ENCODE assay signal across 8 mouse cellular contexts in the genomic region with DNA sequence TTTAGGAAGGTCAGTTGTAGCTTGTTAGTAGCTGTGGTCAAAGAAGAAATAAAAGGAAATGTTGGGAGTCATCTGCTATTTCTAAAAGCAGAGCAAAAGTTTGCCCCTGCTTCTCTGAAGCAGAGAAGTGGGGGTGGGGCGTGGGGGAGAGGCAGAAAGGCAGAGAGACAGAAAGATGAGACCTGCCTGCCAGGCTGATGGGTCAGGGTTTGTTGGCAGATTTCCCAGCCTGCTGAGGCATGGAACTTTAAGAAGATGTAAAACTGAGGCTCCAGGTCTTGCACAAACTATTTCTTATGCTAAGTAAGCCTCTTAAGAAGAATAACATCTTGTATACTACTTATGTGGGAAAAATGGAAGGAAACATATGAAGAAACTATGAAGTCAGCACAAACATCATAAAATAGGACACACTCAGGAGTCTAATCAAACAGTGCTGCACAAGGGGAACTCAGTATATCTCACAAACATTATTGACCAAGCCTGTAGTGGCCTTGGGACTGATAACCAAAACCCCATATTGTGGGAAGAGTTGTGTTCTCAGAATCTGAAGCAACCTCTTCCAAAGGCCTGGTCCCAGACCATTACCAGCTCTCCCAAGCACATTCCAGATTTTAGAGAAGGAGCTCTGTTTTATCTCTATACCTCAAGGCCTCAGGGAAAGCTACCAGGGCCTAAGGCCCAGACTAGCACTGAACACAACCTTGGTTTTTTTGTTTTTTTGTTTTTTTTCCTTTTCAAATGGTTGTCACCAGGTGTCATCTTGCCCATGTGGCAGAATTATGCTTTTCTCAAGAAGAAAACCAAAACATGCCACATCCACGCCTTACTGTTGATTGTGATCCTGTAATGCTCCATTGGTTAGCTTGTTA. TPM values are rescaled to one million over a fixed set of nuclear protein-coding genes. Genes with fewer than 3 reads are reported as not detected.
A peak's percentile ranks its signal among the peaks of the same experiment; 100 is the strongest.
DNase-seq lines count a peak whose midpoint lies in the region; ATAC-seq and TF ChIP-seq lines count a peak whose summit lies in the region.

No protein-coding gene starts in this region.

- peak overlapping the region; percentile 88 for H3K4me3 ChIP-seq in heart, embryonic 11.5 days (ENCODE audit: low read depth, low read length)
- peak overlapping the region; percentile 16 to 84; a peak in 3 of 4 replicates for H3K4me3 ChIP-seq in MEL (ENCODE audit: control insufficient read depth in 1 of 2, insufficient read depth in 1 of 2, low read depth in 2 of 2, low read length in 2 of 2)
- peak overlapping the region; percentile 75 for H3K4me3 ChIP-seq in forebrain, embryonic 14.5 days (ENCODE audit: low read depth, low read length)
- peak overlapping the region; percentile 66 for H3K4me3 ChIP-seq in limb, embryonic 11.5 days (ENCODE audit: low read depth, low read length)
- H3K4me3 ChIP-seq in olfactory bulb, adult 2 months (ENCODE audit: insufficient read depth, low read depth, low read length), result peak overlapping the region; percentile 73; the same call in 1 of the 2 replicates

- H3K9ac ChIP-seq in heart, embryonic 11.5 days (ENCODE audit: low read depth, low read length), result peak overlapping the region; percentile 84
- H3K9ac ChIP-seq in MEL (ENCODE audit: control insufficient read depth, low read depth, low read length, poor library complexity, severe bottlenecking), result peak overlapping the region; percentile 74
- peak overlapping the region; percentile 81 for H3K9ac ChIP-seq in forebrain, embryonic 14.5 days (ENCODE audit: low read length)
- no peak overlapping the region for H3K9ac ChIP-seq in limb, embryonic 11.5 days (ENCODE audit: low read length)

- H3K36me3 ChIP-seq in heart, embryonic 11.5 days (ENCODE audit: control insufficient read depth, insufficient read depth, low read length), result 0 out of 2 replicates have a peak, but pooled peaks cover 5% of the 10 kb centered on the region
- H3K36me3 ChIP-seq in MEL (ENCODE audit: control insufficient read depth in 1 of 2, insufficient read depth in 2 of 2, low read length in 2 of 2), result peaks cover 0 to 29% of the 10 kb centered on the region in 2 experiments; a peak in 2 of 4 replicates
- H3K36me3 ChIP-seq in forebrain, embryonic 14.5 days (ENCODE audit: control insufficient read depth, insufficient read depth, low read length), result peaks cover 10% of the 10 kb centered on the region; the same call in 1 of the 2 replicates
- H3K36me3 ChIP-seq in limb, embryonic 11.5 days (ENCODE audit: control insufficient read depth, insufficient read depth, low read length), result no peaks in the 10 kb centered on the region

- no peak for TF ChIP-seq RAD21 in MEL (IDR thresholded peaks at IDR 0.05; ENCODE audit: low read depth, low read length)

- H3K9me3 ChIP-seq in heart, embryonic 11.5 days (replicated peaks; ENCODE audit: control insufficient read depth, low read length), result no peaks in the 10 kb centered on the region
- H3K9me3 ChIP-seq in MEL (replicated peaks; ENCODE audit: insufficient read depth, low read length), result no peaks in the 10 kb centered on the region
- peaks cover 13% of the 10 kb centered on the region for H3K9me3 ChIP-seq in forebrain, embryonic 14.5 days (replicated peaks; ENCODE audit: control insufficient read depth, low read length)
- no peaks in the 10 kb centered on the region for H3K9me3 ChIP-seq in limb, embryonic 11.5 days (ENCODE audit: control insufficient read depth, low read length)

- WGBS in heart, embryonic 11.5 days (ENCODE audit: insufficient replicate concordance), result 79% methylated on average over 2 of the region's 2 CpGs
- WGBS in forebrain, embryonic 14.5 days, result 75% methylated on average over 2 of the region's 2 CpGs
- WGBS in limb, embryonic 11.5 days, result 84% methylated on average over 2 of the region's 2 CpGs
- 69% methylated on average over 2 of the region's 2 CpGs for whole genome bisulfite sequencing in olfactory bulb, adult 2 months

- H3K27me3 ChIP-seq in heart, embryonic 11.5 days (ENCODE audit: control insufficient read depth, insufficient read depth, low read length), result no peaks in the 10 kb centered on the region
- no peaks in the 10 kb centered on the region for H3K27me3 ChIP-seq in MEL (ENCODE audit: control insufficient read depth in 1 of 2, insufficient read depth in 2 of 2, low read length in 2 of 2)
- no peaks in the 10 kb centered on the region for H3K27me3 ChIP-seq in forebrain, embryonic 14.5 days (replicated peaks; ENCODE audit: control insufficient read depth, insufficient read depth, low read length)
- H3K27me3 ChIP-seq in limb, embryonic 11.5 days (ENCODE audit: control insufficient read depth, insufficient read depth, low read length), result no peaks in the 10 kb centered on the region

- intact Hi-C loops in left cerebral cortex, postnatal 36 days (cut with DNase I), result loop anchor here (5.0 kb wide), 1 partner anchor 146 kb away; no protein-coding TSS in a partner anchor

- H3K27ac ChIP-seq in heart, embryonic 11.5 days (ENCODE audit: low read depth, low read length), result no peak overlapping the region
- H3K27ac ChIP-seq in MEL (ENCODE audit: control insufficient read depth, low read depth, low read length), result peak overlapping the region; percentile 87
- H3K27ac ChIP-seq in forebrain, embryonic 14.5 days (ENCODE audit: low read depth, low read length), result no peak overlapping the region
- H3K27ac ChIP-seq in limb, embryonic 11.5 days (replicated peaks; ENCODE audit: low read depth, low read length), result no peak overlapping the region
- no peak overlapping the region for H3K27ac ChIP-seq in olfactory bulb, adult 2 months (ENCODE audit: insufficient read depth, low read depth, low read length)

- no peak for ATAC-seq in heart, embryonic 11.5 days (replicated peaks; ENCODE audit: insufficient number of reproducible peaks, low FRiP score, low TSS enrichment)
- no peak for ATAC-seq in forebrain, embryonic 14.5 days
- ATAC-seq in limb, embryonic 11.5 days (ENCODE audit: insufficient number of reproducible peaks, low FRiP score, low TSS enrichment, low read depth), result no peak

- H3K4me2 ChIP-seq in heart, embryonic 11.5 days, result peak overlapping the region; percentile 78
- peak overlapping the region; percentile 73 for H3K4me2 ChIP-seq in forebrain, embryonic 14.5 days (ENCODE audit: low read length)
- peak overlapping the region; percentile 39; the same call in 1 of the 2 replicates for H3K4me2 ChIP-seq in limb, embryonic 11.5 days (ENCODE audit: low read depth, severe bottlenecking)

- DNase-seq in heart, adult 8-10 months (ENCODE audit: low spot score), result no peak
- peak; percentile 74 for DNase-seq in MEL (ENCODE audit: low read depth, low spot score)
- no peak for DNase-seq in forebrain, embryonic 14.5 days (ENCODE audit: low spot score)
- no peak for DNase-seq in limb, embryonic 11.5 days (ENCODE audit: low spot score)
- DNase-seq in left cerebral cortex, postnatal 36 days (ENCODE audit: low spot score in 2 of 2), result no peak
- no peak for DNase-seq in B cell, adult 2 months

- no peak for TF ChIP-seq CTCF in MEL (IDR thresholded peaks at IDR 0.05 in 2 of 3, conservative IDR thresholded peaks at IDR 0.05 in 1 of 3; ENCODE audit: control insufficient read depth in 1 of 3, insufficient read depth in 1 of 3, low read depth in 2 of 3, low read length in 3 of 3, poor library complexity in 1 of 3, severe bottlenecking in 1 of 3)
- TF ChIP-seq CTCF in olfactory bulb, adult 2 months (IDR thresholded peaks at IDR 0.05; ENCODE audit: insufficient read depth, low read depth, low read length), result no peak

- TF ChIP-seq EP300 in MEL (IDR thresholded peaks at IDR 0.05; ENCODE audit: low read depth in 1 of 2, low read length in 2 of 2), result peak; percentile 76 to 81

- H3K4me1 ChIP-seq in heart, embryonic 11.5 days (ENCODE audit: control insufficient read depth, insufficient read depth, low read length), result peaks cover 7% of the 10 kb centered on the region; the same call in 1 of the 2 replicates
- H3K4me1 ChIP-seq in MEL (ENCODE audit: control insufficient read depth in 1 of 2, insufficient read depth in 2 of 2, low read length in 2 of 2), result peaks cover 7 to 26% of the 10 kb centered on the region in 2 experiments
- peaks cover 10% of the 10 kb centered on the region for H3K4me1 ChIP-seq in forebrain, embryonic 14.5 days (ENCODE audit: control insufficient read depth, insufficient read depth, low read length)
- H3K4me1 ChIP-seq in limb, embryonic 11.5 days (ENCODE audit: control insufficient read depth, insufficient read depth, low read length), result no peaks in the 10 kb centered on the region
- H3K4me1 ChIP-seq in olfactory bulb, adult 2 months (ENCODE audit: control insufficient read depth, insufficient read depth, low read length), result peaks cover 5% of the 10 kb centered on the region

- no peak for TF ChIP-seq POLR2A in MEL (IDR thresholded peaks at IDR 0.05; ENCODE audit: control insufficient read depth in 1 of 2, insufficient read depth in 1 of 2, low read depth in 1 of 2, low read length in 2 of 2, poor library complexity in 1 of 2)
- no peak for TF ChIP-seq POLR2A in olfactory bulb, adult 2 months (IDR thresholded peaks at IDR 0.05; ENCODE audit: insufficient read depth, low read depth, low read length)

- peaks cover 21% of the 10 kb centered on the region for H3K79me2 ChIP-seq in MEL (ENCODE audit: control insufficient read depth, insufficient read depth, low read length, poor library complexity)

TF ChIP-seq in MEL, 35 proteins besides CTCF, POLR2A, EP300 and RAD21 (continues in another document):
- TF ChIP-seq USF2 (IDR thresholded peaks at IDR 0.05; ENCODE audit: borderline replicate concordance in 1 of 2, insufficient read depth in 1 of 2, low read depth in 1 of 2, low read length in 2 of 2) (no peak), TCF12 (IDR thresholded peaks at IDR 0.05; ENCODE audit: low read depth, low read length) (peak; percentile 78), KAT2A (conservative IDR thresholded peaks at IDR 0.05; ENCODE audit: low read depth, low read length) (no peak; the same call in 1 of the 2 replicates), TBP (IDR thresholded peaks at IDR 0.05; ENCODE audit: low read depth, low read length) (no peak), MAFK (IDR thresholded peaks at IDR 0.05; ENCODE audit: borderline replicate concordance, low read depth, low read length) (peak; percentile 52; the same call in 1 of the 2 replicates), POLR2AphosphoS5 (IDR thresholded peaks at IDR 0.05; ENCODE audit: borderline replicate concordance, low read depth, low read length) (no peak)

RNA-seq across cellular contexts. Expression of gene 2010315B03Rik, which starts 31.7 kb away (rescaled TPM):
- 6.6 and 8.3 TPM in 2 replicates for polyA plus RNA-seq in heart, embryonic 11.5 days (2014; fragmentation: Nextera tagmentation; extraction: Ambion mirVana)
- 10 to 100 TPM in 3 of 4 experiments, 1 to 10 TPM in 1; 9.7 to 13.7 (median 12.2) TPM for total RNA-seq in heart, adult 8-10 months (2022)
- 2.5 and 4.2 TPM in 2 replicates for total RNA-seq in MEL (2012; rRNA removed)
- 100 to 1,000 TPM in 1 of 2 experiments, 1 to 10 TPM in 1; 2.0 to 204 TPM for polyA plus RNA-seq in MEL (2012; ENCODE audit: insufficient read depth in 1 of 2, insufficient read length in 2 of 2, low read depth in 1 of 2, low replicate concordance in 2 of 2, missing spikeins in 1 of 2)
- 4.1 and 4.9 TPM in 2 replicates for polyA plus RNA-seq in forebrain, embryonic 14.5 days (2014; fragmentation: Nextera tagmentation; extraction: Ambion mirVana)
- 3.5 and 5.8 TPM in 2 replicates for polyA plus RNA-seq in limb, embryonic 11.5 days (2014; fragmentation: Nextera tagmentation; extraction: Ambion mirVana)
- not detected in 2 replicates for polyA plus RNA-seq in olfactory bulb, adult 2 months (2012; ENCODE audit: insufficient read depth, insufficient read length, low replicate concordance, missing spikeins)
- 10 to 100 TPM; 17.0 to 23.6 TPM for total RNA-seq in left cerebral cortex, postnatal 36 days (2021)
